Mouse (Mus musculus) testis, adult 2 months (tissue): ENCODE measurements at regions not wholly inside any gene's neighbourhood (a gene's known extent, or its start where the extent isn't known, plus 50 kb on each side); places are given as distances from the start of the nearest gene placed in this dataset.

Experiments
- H3K27ac ChIP-seq: fragments of 200-500 bp; 2 replicates; pipeline ENCODE4 v1.5.1; 2012; ENCODE audit warnings: low read depth, low read length; ENCODE audit not compliant: control insufficient read depth, insufficient read depth
- H3K27me3 ChIP-seq: fragments of 200-500 bp; 2 replicates; pipeline ENCODE4 v1.6.1; 2012; ENCODE audit warnings: mild to moderate bottlenecking, low read length, moderate library complexity; ENCODE audit not compliant: control insufficient read depth, insufficient read depth
- H3K36me3 ChIP-seq: fragments of 200-500 bp; 2 replicates; pipeline ENCODE4 v1.6.1; 2012; ENCODE audit warnings: mild to moderate bottlenecking, low read length; ENCODE audit not compliant: control insufficient read depth, insufficient read depth
- H3K4me1 ChIP-seq: fragments of 200-500 bp; 2 replicates; pipeline ENCODE4 v1.6.1; 2012; ENCODE audit warnings: low read length; ENCODE audit not compliant: control insufficient read depth, insufficient read depth
- H3K4me3 ChIP-seq: fragments of 200-500 bp; 2 replicates; pipeline ENCODE4 v1.5.1; 2012; ENCODE audit warnings: low read depth, mild to moderate bottlenecking, low read length, moderate library complexity, mixed read lengths; ENCODE audit not compliant: control insufficient read depth
- CTCF ChIP-seq: fragments of 200-500 bp; IDR thresholded peaks from 2 replicates; pipeline ENCODE4 v1.5.1; 2012; ENCODE audit warnings: low read depth, mild to moderate bottlenecking, inconsistent platforms, low read length, moderate library complexity; ENCODE audit not compliant: control insufficient read depth, insufficient read depth, insufficient replicate concordance
- POLR2A ChIP-seq: fragments of 200-500 bp; IDR thresholded peaks from 2 replicates; pipeline ENCODE4 v1.6.1; 2012; ENCODE audit warnings: low read depth, mild to moderate bottlenecking, inconsistent platforms, low read length, moderate library complexity; ENCODE audit not compliant: control insufficient read depth

DNA sequence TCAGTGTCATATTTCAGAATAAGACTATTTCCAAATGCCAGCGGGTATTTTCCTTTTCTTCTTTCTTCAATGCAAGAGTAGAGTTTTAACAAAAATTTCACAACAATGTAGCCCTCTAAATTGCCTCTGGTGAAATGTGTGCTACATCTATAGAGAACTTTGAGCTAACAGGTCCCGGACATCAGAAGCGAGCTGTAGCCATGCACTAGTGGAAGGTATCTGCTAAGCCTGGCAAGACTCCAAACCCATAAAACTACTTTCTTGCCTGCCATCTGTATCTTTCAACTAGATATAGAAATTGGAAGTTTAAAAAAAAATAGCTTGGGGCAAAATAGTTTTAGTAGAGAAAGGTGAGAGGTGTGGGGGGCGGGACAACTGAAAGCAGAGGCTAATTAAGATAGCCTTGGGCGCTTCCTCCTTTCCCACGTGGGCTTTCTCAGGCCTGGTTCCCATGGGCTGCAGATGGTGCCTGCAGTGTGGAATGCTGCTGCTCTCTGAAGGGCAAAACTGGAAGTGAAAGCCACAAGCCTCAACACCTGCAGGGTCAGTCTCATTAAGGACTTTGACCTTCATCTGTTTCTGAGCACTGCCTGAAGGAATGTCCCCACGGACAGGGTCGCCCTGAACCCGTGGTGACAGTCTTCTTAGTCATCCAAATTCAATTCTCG lies 160.9 kb downstream of the S1pr1 start:
- no peaks in the 10 kb centered on the region for H3K36me3 ChIP-seq
- TF ChIP-seq CTCF (no peak), POLR2A (no peak)
- no peaks in the 10 kb centered on the region for H3K27me3 ChIP-seq
- peak overlapping the region; percentile 44 for H3K4me3 ChIP-seq
- no peak overlapping the region for H3K27ac ChIP-seq
- H3K4me1 ChIP-seq: no peaks in the 10 kb centered on the region; the same call in 1 of the 2 replicates

DNA sequence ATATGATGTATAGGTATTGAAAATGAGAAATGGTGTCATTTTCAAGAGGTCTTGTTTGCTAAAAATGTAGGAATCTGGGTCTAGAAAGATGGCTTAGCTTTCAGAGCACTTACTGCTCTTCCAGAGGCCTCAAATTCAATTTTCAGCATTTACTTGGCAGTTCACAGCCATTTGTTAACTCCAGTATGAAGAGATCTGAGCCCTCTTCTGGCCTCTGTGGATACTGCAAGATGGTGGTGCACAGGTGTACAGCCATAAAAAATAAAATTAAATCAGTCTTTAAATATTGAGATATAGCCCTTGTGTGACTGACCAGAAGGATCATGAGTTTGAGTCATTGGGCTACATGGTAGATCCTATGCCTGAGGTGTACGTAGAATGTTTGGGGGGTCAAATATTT lies 173.1 kb downstream of the S1pr1 start:
- Histone ChIP-seq H3K27ac (no peak overlapping the region), H3K4me3 (no peak overlapping the region), H3K36me3 (no peaks in the 10 kb centered on the region), H3K27me3 (no peaks in the 10 kb centered on the region), H3K4me1 (no peaks in the 10 kb centered on the region)
- TF ChIP-seq POLR2A (no peak), CTCF (no peak)

DNA sequence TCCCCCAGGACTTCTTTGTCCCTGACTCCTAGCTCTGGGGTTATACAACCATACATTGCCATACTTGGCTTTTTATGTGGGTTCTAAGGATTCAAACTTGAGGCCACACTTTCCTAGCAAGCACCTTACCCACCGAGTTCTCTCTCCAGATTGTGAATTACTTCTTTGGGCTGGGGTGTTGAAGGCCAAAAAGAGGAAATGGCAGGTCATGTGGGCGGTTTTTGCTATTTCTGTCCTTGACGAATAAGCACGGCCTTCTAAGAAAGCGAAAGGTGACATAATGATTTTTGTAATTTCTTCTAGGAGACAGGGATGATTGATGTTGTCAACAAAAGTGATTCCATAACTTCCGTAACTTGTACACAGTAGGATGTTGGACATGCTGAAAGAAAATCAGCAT lies 176.5 kb downstream of the S1pr1 start:
- Histone ChIP-seq H3K36me3 (no peaks in the 10 kb centered on the region), H3K4me3 (no peak overlapping the region), H3K27me3 (no peaks in the 10 kb centered on the region), H3K27ac (no peak overlapping the region), H3K4me1 (no peaks in the 10 kb centered on the region)
- TF ChIP-seq CTCF: no peak
- TF ChIP-seq POLR2A: no peak

DNA sequence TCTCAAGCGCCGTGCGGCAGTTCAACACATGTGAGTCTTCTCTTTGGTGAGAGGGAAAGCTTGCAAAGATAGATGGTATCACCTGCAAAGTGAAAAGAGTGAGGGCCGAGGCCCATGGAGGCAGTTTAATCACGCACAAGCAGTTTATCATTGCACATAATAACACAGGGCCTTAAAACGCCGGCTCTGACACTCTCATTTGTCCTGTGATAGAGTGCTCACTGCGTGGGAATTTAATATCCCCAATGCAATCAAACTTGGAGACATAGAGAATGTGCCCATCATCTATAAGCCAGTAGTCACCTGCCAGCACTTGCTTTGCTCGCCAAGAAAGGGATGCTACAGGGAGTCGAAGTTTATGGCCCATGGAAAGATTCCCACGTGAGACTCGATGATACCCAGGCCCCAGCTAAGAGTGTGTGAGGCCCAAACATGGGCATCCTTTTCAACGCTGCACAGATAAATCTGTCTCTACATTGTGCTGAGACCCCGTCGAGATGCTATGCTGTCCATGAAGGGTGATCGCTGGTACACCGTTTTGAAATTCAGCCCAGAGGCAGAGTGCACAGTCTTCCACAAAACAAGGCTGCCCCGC lies 182.6 kb downstream of the S1pr1 start:
- H3K27ac ChIP-seq: no peak overlapping the region
- TF ChIP-seq POLR2A (no peak), CTCF (no peak)
- no peak overlapping the region for H3K4me3 ChIP-seq
- H3K27me3 ChIP-seq: no peaks in the 10 kb centered on the region
- no peaks in the 10 kb centered on the region for H3K36me3 ChIP-seq
- 0 out of 2 replicates have a peak, but pooled peaks cover 2% of the 10 kb centered on the region for H3K4me1 ChIP-seq

DNA sequence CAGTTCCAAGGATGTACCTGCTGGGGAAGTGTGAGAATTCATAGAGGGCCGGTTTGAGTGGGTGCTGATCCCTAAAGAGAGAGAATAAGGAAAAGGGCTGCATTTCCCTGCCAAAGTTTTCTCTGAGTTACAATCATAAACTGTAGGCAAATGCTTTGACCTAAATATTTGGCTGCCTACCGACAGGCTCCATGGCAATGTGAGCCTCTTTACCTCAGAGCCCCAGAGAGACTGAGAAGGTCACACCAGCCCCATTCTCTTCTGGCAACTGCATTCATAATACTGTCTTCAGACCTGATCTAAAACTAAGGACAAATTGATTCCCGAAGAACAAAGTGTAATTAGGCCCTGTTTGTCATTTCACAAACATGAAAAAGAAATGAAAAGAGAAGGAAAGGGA lies 184.4 kb downstream of the S1pr1 start:
- no peak overlapping the region for H3K4me3 ChIP-seq
- 0 out of 2 replicates have a peak, but pooled peaks cover 2% of the 10 kb centered on the region for H3K4me1 ChIP-seq
- TF ChIP-seq CTCF (no peak), POLR2A (no peak)
- H3K27me3 ChIP-seq: no peaks in the 10 kb centered on the region
- H3K27ac ChIP-seq: no peak overlapping the region
- no peaks in the 10 kb centered on the region for H3K36me3 ChIP-seq

DNA sequence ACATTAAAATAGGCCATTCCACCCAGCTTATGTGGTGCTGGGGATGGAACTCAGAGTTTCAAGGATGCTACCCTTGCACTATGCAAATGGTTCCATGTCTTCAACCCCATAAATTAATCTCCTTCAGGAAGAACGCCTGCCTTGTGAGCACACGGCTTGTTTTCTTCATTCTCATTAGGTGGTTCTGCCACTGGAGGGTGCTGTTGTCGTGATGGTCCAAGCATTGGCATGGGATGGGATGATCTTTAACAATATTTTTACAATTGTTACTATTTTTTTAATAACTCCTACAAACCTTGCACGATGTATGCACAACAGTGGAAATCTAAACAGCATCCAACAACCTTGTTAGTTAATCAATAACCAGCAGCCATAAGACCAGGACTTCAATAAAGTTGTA lies 185.0 kb downstream of the S1pr1 start:
- H3K4me3 ChIP-seq: no peak overlapping the region
- no peaks in the 10 kb centered on the region for H3K27me3 ChIP-seq
- H3K4me1 ChIP-seq: 0 out of 2 replicates have a peak, but pooled peaks cover 2% of the 10 kb centered on the region
- no peaks in the 10 kb centered on the region for H3K36me3 ChIP-seq
- TF ChIP-seq CTCF (no peak), POLR2A (no peak)
- no peak overlapping the region for H3K27ac ChIP-seq

DNA sequence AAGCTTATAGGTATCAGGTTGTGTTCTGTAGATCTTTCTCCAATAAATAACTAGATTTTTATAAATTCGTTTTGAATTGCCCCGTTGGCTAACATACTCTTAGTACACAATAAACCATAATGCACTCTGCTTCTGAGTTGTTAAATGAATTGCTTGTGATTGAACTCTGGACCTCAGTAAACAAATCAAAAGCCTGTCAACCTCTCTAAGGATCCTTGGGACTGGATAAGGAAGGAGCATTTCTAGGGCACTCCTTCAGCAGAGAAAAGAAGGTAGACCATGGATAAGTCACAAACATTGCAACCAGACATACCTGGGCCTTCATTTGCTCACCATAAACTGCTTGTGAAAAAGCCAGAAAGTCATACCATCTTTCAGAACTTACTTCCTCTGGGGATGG lies 191.4 kb downstream of the S1pr1 start:
- no peaks in the 10 kb centered on the region for H3K36me3 ChIP-seq
- H3K4me3 ChIP-seq: no peak overlapping the region
- H3K27ac ChIP-seq: no peak overlapping the region
- TF ChIP-seq POLR2A (no peak), CTCF (no peak)
- no peaks in the 10 kb centered on the region for H3K27me3 ChIP-seq
- no peaks in the 10 kb centered on the region for H3K4me1 ChIP-seq

DNA sequence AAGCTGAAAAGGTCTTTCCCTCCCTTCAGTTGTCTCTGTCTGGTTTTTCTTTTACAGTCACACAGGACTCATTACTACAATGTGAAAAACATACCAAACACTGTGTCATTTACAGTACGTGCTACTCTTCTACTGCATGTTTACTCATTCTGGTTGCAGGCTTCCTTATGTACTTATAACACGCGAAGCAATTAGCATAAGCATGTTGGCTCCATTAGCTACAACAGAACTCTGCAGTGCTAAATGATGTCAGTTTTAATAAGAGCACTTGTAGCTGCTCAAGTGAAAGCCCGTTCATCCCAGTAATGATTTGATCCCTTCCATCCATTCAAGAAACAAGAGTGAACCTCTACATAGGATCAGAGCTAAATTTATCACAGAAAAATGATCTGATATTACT lies 199.2 kb downstream of the S1pr1 start:
- no peak overlapping the region for H3K27ac ChIP-seq

More for the DNA sequence above, 199.2 kb downstream of the S1pr1 start:
- no peaks in the 10 kb centered on the region for H3K27me3 ChIP-seq
- H3K4me1 ChIP-seq: no peaks in the 10 kb centered on the region
- no peak for TF ChIP-seq POLR2A
- no peak for TF ChIP-seq CTCF
- no peaks in the 10 kb centered on the region for H3K36me3 ChIP-seq
- no peak overlapping the region for H3K4me3 ChIP-seq
